Mouse (Mus musculus) cerebellum, postnatal 14 days (tissue): Measurements from ENCODE around the gene Kbtbd13.

Source experiments
- DNase-seq, 2 experiments: peaks; one replicate each; pipeline ENCODE4 v3.0.0; 2021; ENCODE audit warnings: mixed read lengths in 2 of 2

The Kbtbd13 gene

GRCm38 (mm10) chr9:65393606-65394005 is 2.2 kb upstream of the Kbtbd13 start:
- no peak for DNase-seq

- peak; percentile 72 to 84 for DNase-seq
Measured at GRCm38 (mm10) chr9:65392638-65393364, 1.3 kb upstream of the Kbtbd13 start.

- no peak for DNase-seq
Measured at GRCm38 (mm10) chr9:65390752-65391612, 470 bp downstream of the Kbtbd13 start.

- no peak for DNase-seq
Measured at GRCm38 (mm10) chr9:65386373-65387140, 4.9 kb downstream of the Kbtbd13 start.

- DNase-seq, result peak; percentile 57 to 62
Measured at GRCm38 (mm10) chr9:65384276-65384675, 7.2 kb downstream of the Kbtbd13 start.

GRCm38 (mm10) chr9:65382751-65383097 is 8.7 kb downstream of the Kbtbd13 start:
- peak; percentile 22 to 29 for DNase-seq

GRCm38 (mm10) chr9:65382031-65382750 is 9.3 kb downstream of the Kbtbd13 start:
- DNase-seq, result no peak

GRCm38 (mm10) chr9:65381017-65381590 is 10.3 kb downstream of the Kbtbd13 start:
- no peak for DNase-seq

- DNase-seq, result no peak
Measured at GRCm38 (mm10) chr9:65375163-65375934, 16.1 kb downstream of the Kbtbd13 start.

- DNase-seq, result no peak
Measured at GRCm38 (mm10) chr9:65374468-65375162, 16.8 kb downstream of the Kbtbd13 start.

GRCm38 (mm10) chr9:65372449-65372848 is 19.0 kb downstream of the Kbtbd13 start:
- peak; percentile 47 to 71 for DNase-seq

GRCm38 (mm10) chr9:65371756-65372155 is 19.7 kb downstream of the Kbtbd13 start:
- DNase-seq, result no peak

GRCm38 (mm10) chr9:65365721-65366120 is 25.7 kb downstream of the Kbtbd13 start:
- no peak for DNase-seq

GRCm38 (mm10) chr9:65363684-65364083 is 27.8 kb downstream of the Kbtbd13 start:
- no peak for DNase-seq

GRCm38 (mm10) chr9:65360641-65361448 is 30.6 kb downstream of the Kbtbd13 start, which contains the start of gene Ubap1l:
Ubap1l (plus strand) TSS chr9:65361041.
- DNase-seq, result no peak

GRCm38 (mm10) chr9:65358956-65359480 is 32.4 kb downstream of the Kbtbd13 start:
- no peak for DNase-seq

GRCm38 (mm10) chr9:65356971-65357370 is 34.5 kb downstream of the Kbtbd13 start:
- no peak for DNase-seq

GRCm38 (mm10) chr9:65356561-65356960 is 34.9 kb downstream of the Kbtbd13 start:
- no peak for DNase-seq

GRCm38 (mm10) chr9:65353251-65353650 is 38.2 kb downstream of the Kbtbd13 start:
- no peak for DNase-seq
